Mouse (Mus musculus) midbrain, embryonic 10.5 days (tissue): Measurements from ENCODE around the gene Gprc5d. TPM values are rescaled to one million over a fixed set of nuclear protein-coding genes. Genes with fewer than 3 reads are reported as not detected.

Source experiments
- polyA plus RNA-seq: library from polyadenylated mRNA; unstranded; fragments of >200 nt; fragmentation: Nextera tagmentation; extraction: Ambion mirVana; gene quantifications from 2 replicates; pipeline ENCODE4 v1.2.1, GENCODE M21; 2016

Gprc5d gene
- polyA plus RNA-seq, 1 experiment from 2014 or later: not detected

Other genes starting within 250 kb of the Gprc5d start
- 32.3 and 37.7 TPM in 2 replicates for gene Gpr19, start 219.7 kb downstream of the Gprc5d start, polyA plus RNA-seq
- 15.5 and 20.9 TPM in 2 replicates for gene Cdkn1b, start 197.9 kb downstream of the Gprc5d start, polyA plus RNA-seq
- gene Apold1, start 136.6 kb downstream of the Gprc5d start, polyA plus RNA-seq: 2.5 and 2.8 TPM in 2 replicates
- gene Ddx47, start 106.7 kb downstream of the Gprc5d start, polyA plus RNA-seq: 105 and 108 TPM in 2 replicates
- 3.3 and 3.5 TPM in 2 replicates for gene Gprc5a, start 52.6 kb downstream of the Gprc5d start, polyA plus RNA-seq
- 21.7 and 29.5 TPM in 2 replicates for gene Fam234b, start 79.7 kb upstream of the Gprc5d start, polyA plus RNA-seq
- gene Hebp1, start 79.7 kb upstream of the Gprc5d start, polyA plus RNA-seq: 4.8 and 5.2 TPM in 2 replicates
- 0.09 and 0.47 TPM in 2 replicates for gene Gsg1, start 136.1 kb upstream of the Gprc5d start, polyA plus RNA-seq
- not detected in 2 replicates for gene Pbp2, start 192.1 kb upstream of the Gprc5d start, polyA plus RNA-seq
- 8.5 and 11.3 TPM in 2 replicates for gene Emp1, start 244.3 kb upstream of the Gprc5d start, polyA plus RNA-seq